Mouse (Mus musculus) embryo, embryonic 11.5 days (tissue): Measurements from ENCODE around the gene a.
A peak's percentile ranks its signal among the peaks of the same experiment; 100 is the strongest.

Experiments used
- DNase-seq: peaks from one replicate; pipeline ENCODE4 v3.0.0-alpha.2; 2012; ENCODE audit warnings: low read depth, low spot score

a gene

GRCm38 (mm10) chr2:154782856-154783650 is 8.1 kb upstream of the a start:
- DNase-seq, result no peak

GRCm38 (mm10) chr2:154785284-154785683 is 5.9 kb upstream of the a start:
- DNase-seq, result no peak

- DNase-seq, result peak; percentile 16
Observed at GRCm38 (mm10) chr2:154786187-154786586, 5.0 kb upstream of the a start.

GRCm38 (mm10) chr2:154786776-154787175 is 4.4 kb upstream of the a start:
- no peak for DNase-seq

- DNase-seq, result no peak
Observed at GRCm38 (mm10) chr2:154789381-154789780, 1.8 kb upstream of the a start.

- DNase-seq, result no peak
Observed at GRCm38 (mm10) chr2:154789977-154790655, 1.1 kb upstream of the a start.

- peak; percentile 50 for DNase-seq
Observed at GRCm38 (mm10) chr2:154791661-154792642, 750 bp downstream of the a start.

GRCm38 (mm10) chr2:154803372-154803771 is 12.2 kb downstream of the a start:
- no peak for DNase-seq

- DNase-seq, result no peak
Observed at GRCm38 (mm10) chr2:154803845-154804244, 12.6 kb downstream of the a start.

- no peak for DNase-seq
Observed at GRCm38 (mm10) chr2:154807689-154808088, 16.5 kb downstream of the a start.

GRCm38 (mm10) chr2:154809107-154809762 is 18.0 kb downstream of the a start:
- no peak for DNase-seq

- no peak for DNase-seq
Observed at GRCm38 (mm10) chr2:154810821-154811220, 19.6 kb downstream of the a start.

- no peak for DNase-seq
Observed at GRCm38 (mm10) chr2:154813426-154813825, 22.2 kb downstream of the a start.

GRCm38 (mm10) chr2:154817089-154817488 is 25.9 kb downstream of the a start:
- DNase-seq, result no peak

- DNase-seq, result no peak
Observed at GRCm38 (mm10) chr2:154817788-154818187, 26.6 kb downstream of the a start.

GRCm38 (mm10) chr2:154818599-154818998 is 27.4 kb downstream of the a start:
- DNase-seq, result no peak

- DNase-seq, result no peak
Observed at GRCm38 (mm10) chr2:154820346-154820745, 29.1 kb downstream of the a start.

GRCm38 (mm10) chr2:154826054-154826538 is 34.9 kb downstream of the a start:
- DNase-seq, result no peak

- DNase-seq, result no peak
Observed at GRCm38 (mm10) chr2:154827521-154827920, 36.3 kb downstream of the a start.

GRCm38 (mm10) chr2:154832471-154832870 is 41.3 kb downstream of the a start:
- no peak for DNase-seq
